Mouse (Mus musculus) heart, adult 2 months (tissue): ENCODE measurements around the gene Utp11.

Experiments
- CTCF ChIP-seq: fragments of 200-600 bp; IDR thresholded peaks from 2 replicates; pipeline ENCODE4 v1.8.1; 2022; ENCODE audit warnings: antibody characterized with exemption, mild to moderate bottlenecking, moderate library complexity
- EP300 ChIP-seq: fragments of 200-500 bp; IDR thresholded peaks from 2 replicates; pipeline ENCODE4 v1.6.1; 2011; ENCODE audit warnings: low read depth, low read length, control low read depth; ENCODE audit not compliant: insufficient read depth

- TF ChIP-seq CTCF (peak; percentile 63), EP300 (no peak)
These were observed 30.4 kb downstream of the Utp11 start for GRCm38 (mm10) chr4:124663034-124663433.
